Mouse (Mus musculus) frontal cortex, postnatal 36 days (tissue): ENCODE data around the gene Acap3.

Experiments
- DNase-seq, 2 experiments: peaks; one replicate each; pipeline ENCODE4 v3.0.0; 2022; ENCODE audit warnings: low spot score in 2 of 2

The Acap3 gene

DNA sequence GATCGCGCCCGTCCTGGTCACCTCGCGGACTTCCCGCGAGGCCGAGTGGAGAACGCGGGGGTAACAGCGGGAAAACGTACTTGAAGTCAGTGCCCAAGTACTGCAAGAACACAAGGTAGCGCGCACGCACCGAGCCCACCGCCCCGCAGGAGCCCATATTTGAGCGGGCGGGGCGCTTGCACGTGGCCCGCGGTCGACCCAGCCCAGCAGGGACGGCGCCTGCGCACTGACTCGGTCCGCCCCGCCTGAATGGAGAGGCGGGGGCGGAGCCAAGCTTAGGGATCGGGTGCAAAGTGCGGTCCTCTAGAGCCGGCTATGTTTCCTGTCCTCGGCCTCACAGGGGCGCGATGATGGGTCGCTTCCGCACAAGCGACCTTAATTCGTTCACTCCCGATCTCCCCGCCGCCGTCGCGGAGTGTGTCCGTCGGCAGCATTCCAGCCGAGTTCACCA lies at the start of gene Acap3, which contains the start of gene Pusl1:
Gene Acap3 (plus strand): TSS at position 272 of the 451 bp plus-strand sequence.
Gene Pusl1 (minus strand): TSS at position 231 of the 451 bp plus-strand sequence.
- DNase-seq: peak; percentile 95 to 96

DNA sequence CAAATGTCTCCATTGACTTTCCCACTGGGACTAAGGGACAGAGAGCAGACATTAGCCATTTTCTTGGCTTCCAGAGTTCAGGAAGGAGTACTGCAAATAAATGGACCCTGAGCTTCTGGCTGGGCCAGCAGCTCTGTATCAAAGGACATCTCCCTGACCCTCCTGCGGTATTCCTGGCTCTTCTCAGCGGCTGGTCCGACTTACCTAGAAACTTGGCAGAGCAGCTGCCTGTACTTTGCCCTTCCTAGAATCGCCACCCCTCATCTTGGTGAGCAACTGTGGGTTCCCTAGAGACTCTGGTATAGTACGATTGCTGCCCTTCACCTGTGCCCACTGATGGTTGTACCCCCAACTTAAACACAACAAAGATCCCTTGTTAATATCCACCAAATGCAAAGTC lies 48.4 kb upstream of the Acap3 start:
- no peak for DNase-seq

GRCm38 (mm10) chr4:155846871-155847578 lies 44.6 kb upstream of the Acap3 start, which contains the start of gene Dvl1:
Dvl1 (plus strand) TSS chr4:155847402.
- DNase-seq: peak; percentile 93 to 96

DNA sequence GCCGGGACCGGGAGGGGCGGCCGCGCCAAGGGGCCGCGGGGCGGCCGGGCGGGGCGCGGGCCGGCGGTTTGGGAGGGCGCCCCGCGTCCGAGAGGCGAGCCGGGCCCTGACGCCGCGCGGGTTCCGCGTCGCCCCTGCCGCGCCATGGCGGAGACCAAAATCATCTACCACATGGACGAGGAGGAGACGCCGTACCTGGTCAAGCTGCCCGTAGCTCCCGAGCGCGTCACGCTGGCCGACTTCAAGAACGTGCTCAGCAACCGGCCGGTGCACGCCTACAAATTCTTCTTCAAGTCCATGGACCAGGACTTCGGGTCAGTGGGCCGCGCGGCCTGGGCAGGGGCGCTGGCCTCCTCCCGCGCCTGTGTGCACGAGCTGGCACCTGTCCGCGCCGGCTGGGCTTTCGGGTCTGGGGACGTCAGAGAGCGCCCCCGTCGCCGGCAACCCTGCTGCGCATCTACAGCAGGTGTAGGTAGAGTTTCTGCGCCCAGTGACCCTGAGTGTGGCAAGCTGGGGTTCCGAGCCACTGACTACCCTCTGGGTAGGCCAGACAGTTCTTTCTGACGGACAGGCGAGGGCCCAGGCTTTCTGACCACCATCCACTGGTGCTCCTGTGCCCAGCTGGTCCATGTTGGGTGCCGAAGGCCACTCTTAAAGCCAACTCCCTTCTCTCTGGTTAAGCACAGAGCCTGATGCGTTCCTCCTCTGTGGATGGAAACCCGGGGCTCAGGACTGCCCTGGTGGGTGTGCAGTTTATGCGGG lies 43.9 kb upstream of the Acap3 start:
- no peak for DNase-seq

DNA sequence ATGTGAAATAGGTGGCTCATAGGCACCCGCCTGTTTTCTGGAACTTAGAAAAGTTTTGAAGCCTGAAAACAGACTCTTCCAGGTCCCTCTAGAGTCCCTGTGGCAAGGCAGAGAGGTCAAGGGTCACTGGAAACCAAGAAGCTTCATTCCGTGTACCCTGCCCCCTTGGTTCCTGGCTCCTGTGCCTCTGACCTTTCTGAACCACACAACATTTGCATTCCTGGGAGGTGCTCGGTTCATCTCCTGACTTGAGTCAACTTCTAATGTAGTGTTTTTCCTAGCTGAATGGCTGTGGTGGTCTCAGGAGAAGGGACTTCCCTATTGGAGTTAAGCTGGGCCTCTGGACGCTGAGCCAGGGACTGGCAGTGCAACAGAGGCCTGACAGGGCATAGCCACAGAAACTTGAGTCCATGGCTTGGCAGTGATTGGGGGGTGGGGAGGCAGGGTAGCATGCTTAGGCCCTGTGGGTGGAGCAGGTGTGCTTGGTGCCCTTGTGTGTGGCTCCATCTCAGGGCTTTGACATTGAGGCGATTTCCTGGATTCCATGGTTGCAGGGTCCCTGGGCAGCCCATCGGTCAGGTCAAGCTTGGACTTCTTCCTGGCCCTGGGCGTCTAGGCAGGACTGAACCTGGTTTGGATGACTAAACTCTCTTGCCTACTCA lies 43.1 kb upstream of the Acap3 start:
- no peak for DNase-seq

DNA sequence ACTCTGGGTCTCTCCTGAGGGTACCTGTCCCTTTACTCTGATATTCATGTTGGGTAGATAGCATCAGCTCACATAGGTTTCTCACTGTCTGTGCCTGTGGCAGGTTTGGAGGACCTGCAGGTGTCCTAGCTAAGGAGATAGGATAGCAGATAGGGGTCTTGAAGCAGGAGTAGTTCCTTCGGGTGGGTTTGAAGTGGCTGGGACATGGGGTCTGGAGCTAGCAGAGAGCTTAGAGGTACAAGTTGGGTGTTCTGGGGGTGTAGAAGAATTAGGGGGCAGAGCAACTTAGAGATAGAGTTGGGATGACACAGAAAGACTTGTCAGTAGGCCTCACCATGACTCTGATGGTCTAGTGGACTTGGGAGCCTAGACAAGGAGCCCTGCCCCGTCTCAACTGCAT lies 42.2 kb upstream of the Acap3 start:
- DNase-seq: no peak

GRCm38 (mm10) chr4:155849792-155850451 lies 41.7 kb upstream of the Acap3 start:
- no peak for DNase-seq

GRCm38 (mm10) chr4:155851368-155851767 lies 40.3 kb upstream of the Acap3 start:
- DNase-seq: no peak

DNA sequence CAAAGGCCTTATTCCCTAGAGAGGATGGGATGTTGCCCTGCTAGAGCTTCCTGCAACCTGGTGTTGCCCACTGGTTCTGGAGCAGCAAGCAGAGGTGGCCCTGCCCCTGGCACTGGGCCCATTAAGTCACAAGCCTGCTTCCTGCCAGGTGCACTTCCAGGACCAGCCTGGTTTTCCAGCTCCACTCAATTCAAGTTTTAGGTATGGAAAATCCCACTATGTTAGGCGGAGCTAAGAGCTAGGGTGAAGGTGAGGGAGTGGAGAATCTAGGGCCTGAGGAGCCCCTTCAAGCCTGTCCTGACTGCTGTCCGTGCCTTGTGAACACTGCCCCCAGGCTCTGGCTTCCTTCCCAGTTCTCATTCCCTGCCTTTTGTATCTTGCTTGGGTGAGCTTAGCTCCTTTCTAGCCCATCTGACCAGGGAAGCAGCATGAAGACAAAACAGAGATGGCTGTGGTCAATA lies 39.6 kb upstream of the Acap3 start:
- DNase-seq: no peak

DNA sequence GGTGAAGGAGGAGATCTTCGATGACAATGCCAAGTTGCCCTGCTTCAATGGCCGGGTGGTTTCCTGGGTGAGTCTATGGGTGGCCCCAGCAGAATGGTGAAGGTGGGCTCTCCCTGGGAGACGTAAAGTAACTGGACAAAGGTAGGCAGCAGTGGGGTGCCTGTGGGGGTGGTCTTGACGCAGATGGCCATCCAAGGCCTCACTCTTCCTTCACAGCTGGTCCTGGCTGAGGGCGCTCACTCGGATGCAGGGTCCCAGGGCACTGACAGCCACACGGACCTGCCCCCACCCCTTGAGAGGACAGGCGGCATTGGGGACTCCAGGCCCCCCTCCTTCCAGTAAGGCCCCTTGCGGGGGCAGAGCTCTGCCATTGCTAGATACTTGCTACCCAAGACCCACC lies 38.2 kb upstream of the Acap3 start:
- DNase-seq: no peak

DNA sequence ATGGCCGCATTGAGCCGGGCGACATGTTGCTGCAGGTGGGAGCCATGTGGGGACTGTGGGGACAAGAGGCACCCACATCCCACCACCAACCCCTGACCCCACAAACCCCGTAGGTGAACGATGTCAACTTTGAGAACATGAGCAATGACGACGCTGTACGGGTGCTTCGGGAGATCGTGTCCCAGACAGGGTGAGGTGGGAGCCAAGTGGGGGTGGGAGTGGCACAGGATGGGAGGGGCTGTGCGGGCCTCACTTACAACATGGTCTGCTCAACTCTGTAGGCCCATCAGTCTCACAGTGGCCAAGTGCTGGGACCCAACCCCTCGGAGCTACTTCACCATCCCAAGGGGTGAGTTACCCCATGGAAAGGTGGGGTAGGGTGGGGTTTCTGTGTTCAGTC lies 36.6 kb upstream of the Acap3 start:
- no peak for DNase-seq

DNA sequence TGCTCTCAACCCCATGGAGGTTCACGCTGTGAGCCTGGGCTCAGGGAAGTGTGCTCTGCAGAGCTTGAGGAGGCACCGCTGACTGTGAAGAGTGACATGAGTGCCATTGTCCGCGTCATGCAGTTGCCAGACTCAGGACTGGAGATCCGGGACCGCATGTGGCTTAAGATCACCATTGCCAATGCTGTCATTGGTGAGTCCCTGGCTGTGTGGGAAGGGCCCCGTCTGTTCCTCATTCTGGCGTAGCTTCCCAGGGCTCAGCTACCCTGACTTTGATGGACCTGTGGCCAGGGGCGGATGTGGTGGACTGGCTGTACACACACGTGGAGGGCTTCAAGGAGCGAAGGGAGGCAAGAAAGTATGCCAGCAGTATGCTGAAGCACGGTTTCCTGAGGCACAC lies 35.6 kb upstream of the Acap3 start:
- DNase-seq: no peak

DNA sequence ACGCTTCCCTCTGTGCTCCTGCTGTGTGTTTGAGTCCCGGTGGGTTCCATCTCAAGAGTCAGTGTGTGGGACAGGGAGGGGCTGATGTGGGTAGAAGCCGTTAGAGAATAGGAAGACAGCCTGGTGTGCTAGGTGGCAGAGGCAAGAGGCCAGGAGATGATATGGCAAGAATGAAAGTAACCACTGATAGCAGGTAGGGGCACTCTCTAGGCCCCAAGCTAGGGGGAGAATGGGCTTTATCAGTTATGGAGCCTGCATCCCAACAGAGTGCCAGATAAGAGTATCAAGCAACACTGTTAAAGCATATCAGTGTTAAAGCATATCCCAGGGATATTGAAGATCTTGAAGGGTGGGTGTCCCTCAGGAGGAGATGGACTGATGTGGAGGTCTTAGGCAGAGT lies 34.7 kb upstream of the Acap3 start:
- no peak for DNase-seq

GRCm38 (mm10) chr4:155859318-155859717 lies 32.3 kb upstream of the Acap3 start:
- no peak for DNase-seq

- DNase-seq: no peak
These were observed 29.8 kb upstream of the Acap3 start for GRCm38 (mm10) chr4:155861787-155862186.

DNA sequence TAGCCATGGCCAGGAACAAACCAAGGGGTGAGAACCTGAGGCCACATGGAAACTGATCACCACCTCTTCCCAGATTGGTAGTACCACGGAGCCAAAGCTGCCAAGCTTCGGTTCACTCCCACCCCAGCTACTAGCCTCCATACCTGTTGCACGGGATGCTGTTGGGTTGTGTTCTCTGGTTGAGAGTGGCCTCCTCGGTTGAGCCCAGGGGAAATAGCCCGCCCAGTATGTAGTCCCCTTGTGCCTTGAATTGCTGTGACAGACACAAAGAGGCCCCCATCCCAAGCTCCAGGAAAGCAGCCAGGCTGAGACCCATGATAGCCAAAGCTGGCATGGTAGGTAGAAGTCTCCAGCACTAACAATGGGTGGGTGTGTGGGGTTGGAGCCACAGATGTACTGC lies 28.6 kb upstream of the Acap3 start, which contains the start of gene Tas1r3:
Gene Tas1r3 (minus strand): TSS at position 362 of the 400 bp plus-strand sequence.
- DNase-seq: no peak

DNA sequence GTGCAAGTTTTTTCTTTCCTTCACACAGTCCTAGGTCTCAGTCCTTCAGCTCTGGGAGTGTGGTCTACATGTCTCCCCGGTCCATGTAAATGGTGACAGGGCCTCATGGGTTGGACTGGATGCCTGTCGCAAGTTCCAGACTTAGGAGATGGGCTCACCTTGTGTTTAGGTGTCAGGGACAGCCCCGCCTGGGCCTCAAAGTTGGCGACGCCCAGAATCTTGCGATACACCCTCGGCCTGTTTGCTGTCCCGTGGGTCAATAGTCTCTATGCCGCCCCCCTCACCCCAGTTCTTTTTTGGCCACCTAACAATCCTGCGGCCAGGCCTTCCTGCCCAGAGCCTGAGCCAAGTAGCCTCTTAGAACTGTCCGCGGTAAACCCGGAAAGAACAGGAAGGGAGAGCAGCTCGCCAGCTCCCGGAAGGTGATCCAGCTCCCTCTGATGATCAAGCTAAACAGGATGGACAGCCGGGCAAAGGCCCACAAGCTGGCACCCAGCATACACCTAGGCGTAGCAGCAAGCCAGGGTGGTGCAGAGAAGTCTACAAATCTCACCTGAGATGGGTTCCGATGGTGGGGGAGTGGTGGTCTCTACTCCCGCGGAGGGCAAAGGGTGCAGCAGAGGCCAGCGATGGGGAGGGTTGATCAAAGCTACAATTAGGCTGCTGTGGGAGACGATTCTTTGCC lies 22.9 kb upstream of the Acap3 start:
- no peak for DNase-seq

- peak; percentile 97 for DNase-seq
These were observed 22.1 kb upstream of the Acap3 start, which contains the start of the genes Cptp and Ints11 for GRCm38 (mm10) chr4:155869317-155870033. Cptp (minus strand) TSS chr4:155869440. Ints11 (plus strand) TSS chr4:155869546.

GRCm38 (mm10) chr4:155871404-155871803 lies 20.2 kb upstream of the Acap3 start:
- DNase-seq: no peak

- DNase-seq: no peak
These were observed 8.0 kb upstream of the Acap3 start for GRCm38 (mm10) chr4:155883587-155883986.
